Mouse (Mus musculus): ENCODE results near the gene Chpt1. TPM values are rescaled to one million over a fixed set of nuclear protein-coding genes. Genes with fewer than 3 reads are reported as not detected.
"Not testable (repeated sequence)": the region's sequence is repeated elsewhere in the genome, so short reads cannot be mapped to it uniquely, and the experiment has no call there.

Gene Chpt1
- polyA plus RNA-seq (2012; rRNA removed) = 25.9 and 29.0 TPM in 2 replicates

DNA sequence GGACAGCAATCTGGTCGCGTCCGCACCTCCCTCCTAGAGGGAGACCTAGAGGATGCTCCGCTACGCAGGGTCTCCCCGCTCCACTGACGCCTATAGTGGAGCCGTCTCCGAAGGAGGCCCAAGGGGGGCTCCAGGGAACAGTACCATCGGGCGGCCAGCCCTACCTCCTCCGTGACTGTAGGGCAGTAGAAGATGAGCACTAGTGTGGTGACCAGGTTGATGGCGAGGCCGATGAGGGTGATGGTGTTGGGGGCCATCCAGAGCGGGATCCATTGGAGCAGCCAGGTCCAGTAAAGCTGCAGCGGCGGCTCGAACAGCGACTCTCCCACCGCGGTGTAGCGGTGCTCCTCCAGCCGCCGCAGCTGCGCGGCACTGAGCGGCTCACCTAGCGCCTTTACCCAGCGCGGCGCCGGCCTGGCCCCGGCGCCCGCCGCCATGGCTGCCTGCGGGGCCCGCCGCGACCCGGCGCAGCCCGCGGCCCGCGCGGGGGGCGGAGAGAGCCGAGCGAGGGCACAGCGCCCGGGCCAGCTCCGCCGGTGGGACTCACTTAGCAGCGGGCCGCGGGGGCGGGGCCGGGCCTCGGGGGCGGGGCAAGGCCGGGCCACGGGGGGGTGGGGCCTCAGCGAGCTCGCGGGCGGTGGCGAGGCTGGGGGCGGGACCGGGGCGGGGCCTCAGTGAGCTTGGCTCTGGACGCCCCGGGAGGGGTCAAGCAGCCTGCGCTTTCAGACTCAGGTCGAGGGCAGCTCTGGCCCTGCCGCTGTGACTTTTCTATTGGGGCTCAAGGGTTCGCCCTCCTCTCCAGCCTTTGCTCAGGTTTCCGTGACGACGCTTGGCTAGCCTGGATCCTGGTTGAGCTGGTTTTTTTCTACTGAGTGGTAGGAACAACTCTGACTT is at the start of gene Chpt1:
TSS of gene Chpt1 (minus strand) at position 653 of the 894 bp plus-strand sequence.
- peak; percentile 41 to 73 for DNase-seq (ENCODE audit: extremely low spot score in 1 of 2, low spot score in 1 of 2)

GRCm38 (mm10) chr10:88552738-88553137 is 48.9 kb upstream of the Chpt1 start:
- DNase-seq (ENCODE audit: extremely low spot score in 1 of 2, low spot score in 1 of 2) = no peak

- no peak for DNase-seq (ENCODE audit: extremely low spot score in 1 of 2, low spot score in 1 of 2)
Measured at GRCm38 (mm10) chr10:88550225-88550624, 46.4 kb upstream of the Chpt1 start.

DNA sequence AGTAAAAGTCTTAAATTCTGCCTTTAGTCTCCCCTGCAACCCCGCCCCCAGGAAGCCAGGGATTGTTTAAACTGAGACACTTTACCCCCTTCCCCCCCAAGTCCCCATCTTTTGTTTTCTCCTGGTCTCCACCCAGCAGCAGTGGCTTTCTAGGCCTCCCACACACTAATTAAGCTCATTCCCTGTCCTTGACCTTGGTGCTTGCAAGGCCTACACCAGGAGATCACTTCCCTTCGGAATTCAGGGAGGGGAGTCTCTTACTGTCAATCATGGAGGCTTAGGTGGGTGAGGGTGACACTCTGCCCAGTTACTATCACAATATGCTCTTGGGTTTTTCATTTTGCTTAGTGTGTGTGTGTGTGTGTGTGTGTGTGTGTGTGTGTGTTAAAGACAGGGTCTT is 43.8 kb upstream of the Chpt1 start:
- DNase-seq (ENCODE audit: extremely low spot score in 1 of 2, low spot score in 1 of 2) = no peak

DNA sequence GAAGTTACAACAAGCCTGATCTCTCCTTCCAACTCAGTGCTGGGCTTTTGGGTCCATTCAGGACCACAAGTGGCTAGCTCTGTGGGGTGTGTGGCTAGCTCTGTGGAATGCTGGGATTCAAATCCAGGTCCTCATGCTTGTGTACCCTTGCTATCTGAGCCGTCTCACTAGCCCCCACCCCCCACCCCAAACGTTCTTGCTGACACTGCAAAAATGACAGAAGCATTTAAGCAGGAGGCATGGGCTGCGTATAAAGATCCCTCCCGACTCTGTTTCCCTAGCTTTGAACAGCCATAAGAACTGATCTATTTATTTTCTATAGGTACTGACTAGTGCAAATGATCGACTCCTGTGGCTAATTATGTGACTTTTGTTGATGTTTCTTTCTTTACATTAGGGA is 26.8 kb upstream of the Chpt1 start:
- no peak for DNase-seq (ENCODE audit: extremely low spot score in 1 of 2, low spot score in 1 of 2)

DNA sequence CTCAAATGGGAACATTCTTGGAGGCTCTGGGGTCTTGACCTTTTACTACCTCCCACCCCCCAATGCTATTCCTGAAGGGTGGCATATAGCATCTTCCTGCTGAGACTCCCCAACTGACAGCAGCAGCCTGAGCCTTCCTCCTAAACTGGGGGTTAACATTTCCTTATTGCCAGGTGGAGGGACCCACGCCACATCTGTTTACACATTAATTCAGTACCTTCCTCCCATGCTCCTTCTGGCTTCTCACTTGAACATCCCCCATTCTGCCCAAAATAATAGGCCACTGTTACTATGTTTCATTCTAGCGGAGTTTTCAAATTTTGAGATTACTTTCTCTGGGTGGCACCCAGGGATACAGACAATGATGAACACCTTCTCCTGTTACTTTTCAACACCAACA is 20.1 kb upstream of the Chpt1 start:
- peak in 1 of 2 experiments; percentile 47 for DNase-seq (ENCODE audit: extremely low spot score in 1 of 2, low spot score in 1 of 2)

GRCm38 (mm10) chr10:88523212-88523611 is 19.3 kb upstream of the Chpt1 start:
- no peak for DNase-seq (ENCODE audit: extremely low spot score in 1 of 2, low spot score in 1 of 2)

DNA sequence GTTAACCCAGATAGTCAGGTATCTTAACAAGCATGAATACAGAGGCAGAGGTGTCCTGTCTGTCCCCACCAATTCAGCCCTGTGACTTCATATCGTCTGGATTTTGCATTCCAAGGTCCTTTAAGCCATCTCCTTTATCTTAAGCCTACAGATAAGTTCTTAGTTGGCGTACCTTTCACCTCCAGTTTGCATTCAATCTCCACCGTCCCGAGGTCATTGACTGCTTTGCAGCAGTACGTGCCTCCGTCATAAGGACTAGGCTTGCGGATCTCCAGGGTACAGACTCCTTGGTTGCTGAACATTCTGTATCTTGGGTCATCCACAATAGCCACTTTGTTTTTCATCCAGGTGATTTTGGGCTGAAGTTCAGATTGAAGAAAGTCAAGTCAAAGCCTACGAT is 18.9 kb upstream of the Chpt1 start:
- no peak for DNase-seq (ENCODE audit: extremely low spot score in 1 of 2, low spot score in 1 of 2)

GRCm38 (mm10) chr10:88515049-88515448 is 11.2 kb upstream of the Chpt1 start:
- DNase-seq (ENCODE audit: extremely low spot score in 1 of 2, low spot score in 1 of 2) = not testable (repeated sequence)

DNA sequence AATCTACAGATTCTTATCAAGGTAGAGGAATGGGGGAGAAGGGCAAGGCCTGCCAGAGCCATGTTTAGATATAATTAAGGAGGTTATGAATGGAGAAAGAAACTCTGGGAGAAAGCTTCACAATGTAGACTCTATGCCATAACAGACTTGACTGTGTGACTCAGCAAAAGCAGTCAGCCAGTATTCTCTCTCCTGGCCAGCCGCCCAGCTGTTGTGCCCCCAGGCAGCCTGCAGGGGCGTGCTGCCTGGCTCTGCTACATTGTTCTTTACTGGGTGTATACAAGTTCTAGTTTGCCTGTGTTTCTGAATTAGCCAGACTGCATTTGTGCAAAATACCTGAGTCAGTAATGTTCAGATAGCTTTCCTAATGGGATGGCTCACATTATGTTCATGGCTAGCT is 10.6 kb upstream of the Chpt1 start:
- peak; percentile 12 to 59 for DNase-seq (ENCODE audit: extremely low spot score in 1 of 2, low spot score in 1 of 2)

- DNase-seq (ENCODE audit: extremely low spot score in 1 of 2, low spot score in 1 of 2) = no peak
Measured at GRCm38 (mm10) chr10:88513574-88514135, 9.8 kb upstream of the Chpt1 start.

- DNase-seq (ENCODE audit: extremely low spot score in 1 of 2, low spot score in 1 of 2) = no peak
Measured at GRCm38 (mm10) chr10:88511355-88511754, 7.5 kb upstream of the Chpt1 start.

DNA sequence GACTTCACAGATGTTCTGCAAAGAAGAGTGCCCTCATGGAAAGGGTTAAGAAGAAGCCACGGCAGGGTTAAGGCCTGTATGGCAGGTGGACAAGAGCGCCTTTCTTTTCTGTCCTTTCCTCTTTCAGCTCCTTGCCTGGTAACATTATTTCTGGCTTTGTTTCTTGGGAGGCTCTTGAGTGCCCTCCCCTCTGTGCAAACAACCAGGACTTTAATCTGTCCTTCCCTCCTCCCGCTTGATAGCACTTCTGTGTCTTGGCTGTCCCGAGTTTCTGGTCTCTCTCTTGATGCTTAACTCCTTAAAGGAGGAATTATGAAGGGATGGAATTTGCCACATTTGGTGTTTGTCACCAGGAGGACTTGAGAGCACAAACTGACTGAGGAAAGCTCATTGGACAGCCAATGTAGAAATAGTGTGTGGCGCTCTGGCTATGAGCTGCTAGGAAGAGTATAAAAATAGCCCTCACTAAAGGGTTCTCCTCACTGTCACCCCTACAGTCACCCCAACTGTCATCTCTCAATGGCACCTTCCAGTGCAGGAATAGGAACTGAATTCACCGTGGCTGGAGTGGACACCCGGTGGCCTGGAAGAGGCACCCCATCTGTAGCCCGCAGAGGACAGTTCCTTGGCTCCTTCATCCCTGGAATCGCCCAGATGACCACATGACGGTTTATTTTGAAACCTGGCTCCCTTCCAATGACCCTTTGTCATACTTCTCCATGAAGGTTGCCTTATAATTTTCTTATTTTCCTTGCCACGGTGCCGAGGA is 6.8 kb upstream of the Chpt1 start:
- no peak for DNase-seq (ENCODE audit: extremely low spot score in 1 of 2, low spot score in 1 of 2)

- DNase-seq (ENCODE audit: extremely low spot score in 1 of 2, low spot score in 1 of 2) = no peak
Measured at GRCm38 (mm10) chr10:88507691-88508143, 3.8 kb upstream of the Chpt1 start.

DNA sequence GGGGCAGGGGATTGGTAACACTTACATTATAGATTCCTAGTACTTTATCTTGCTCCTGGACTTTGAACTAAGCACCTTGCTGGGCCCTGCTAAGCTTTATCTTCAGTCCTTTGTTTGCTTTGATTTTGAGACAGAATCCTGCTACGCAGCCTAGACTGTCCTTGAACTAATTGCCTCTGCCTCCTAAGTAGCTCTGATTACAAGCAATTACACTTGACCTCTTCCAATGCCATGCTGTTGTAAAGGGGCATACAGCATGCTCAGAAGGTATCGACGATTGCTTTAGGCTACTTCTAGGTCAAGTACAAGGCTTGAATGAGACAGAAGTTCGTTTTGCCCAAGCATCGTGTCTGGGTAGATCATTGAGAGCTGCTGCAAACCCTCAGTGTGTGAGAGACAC is 1.4 kb upstream of the Chpt1 start:
- no peak for DNase-seq (ENCODE audit: extremely low spot score in 1 of 2, low spot score in 1 of 2)

DNA sequence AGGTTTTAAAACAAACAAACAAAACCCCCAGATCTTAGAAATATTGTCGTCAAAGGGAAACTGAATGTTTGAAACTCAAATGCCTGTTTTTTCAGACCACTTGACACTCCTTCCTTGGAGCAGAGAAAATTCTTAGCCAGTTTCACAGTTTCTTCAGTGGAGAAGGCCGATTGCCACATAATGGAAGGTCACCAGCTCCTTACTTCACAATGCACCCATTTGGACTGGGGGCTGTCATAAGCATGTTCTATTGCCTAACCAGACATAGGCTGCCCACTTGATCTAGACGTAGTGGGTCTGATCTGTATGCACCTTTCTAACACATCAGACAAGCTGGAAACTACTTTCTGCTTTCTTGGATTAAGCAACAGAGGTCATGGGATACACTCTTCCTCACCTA is 608 bp upstream of the Chpt1 start:
- DNase-seq (ENCODE audit: extremely low spot score in 1 of 2, low spot score in 1 of 2) = no peak

- no peak for DNase-seq (ENCODE audit: extremely low spot score in 1 of 2, low spot score in 1 of 2)
Measured at GRCm38 (mm10) chr10:88502919-88503318, 954 bp downstream of the Chpt1 start.

DNA sequence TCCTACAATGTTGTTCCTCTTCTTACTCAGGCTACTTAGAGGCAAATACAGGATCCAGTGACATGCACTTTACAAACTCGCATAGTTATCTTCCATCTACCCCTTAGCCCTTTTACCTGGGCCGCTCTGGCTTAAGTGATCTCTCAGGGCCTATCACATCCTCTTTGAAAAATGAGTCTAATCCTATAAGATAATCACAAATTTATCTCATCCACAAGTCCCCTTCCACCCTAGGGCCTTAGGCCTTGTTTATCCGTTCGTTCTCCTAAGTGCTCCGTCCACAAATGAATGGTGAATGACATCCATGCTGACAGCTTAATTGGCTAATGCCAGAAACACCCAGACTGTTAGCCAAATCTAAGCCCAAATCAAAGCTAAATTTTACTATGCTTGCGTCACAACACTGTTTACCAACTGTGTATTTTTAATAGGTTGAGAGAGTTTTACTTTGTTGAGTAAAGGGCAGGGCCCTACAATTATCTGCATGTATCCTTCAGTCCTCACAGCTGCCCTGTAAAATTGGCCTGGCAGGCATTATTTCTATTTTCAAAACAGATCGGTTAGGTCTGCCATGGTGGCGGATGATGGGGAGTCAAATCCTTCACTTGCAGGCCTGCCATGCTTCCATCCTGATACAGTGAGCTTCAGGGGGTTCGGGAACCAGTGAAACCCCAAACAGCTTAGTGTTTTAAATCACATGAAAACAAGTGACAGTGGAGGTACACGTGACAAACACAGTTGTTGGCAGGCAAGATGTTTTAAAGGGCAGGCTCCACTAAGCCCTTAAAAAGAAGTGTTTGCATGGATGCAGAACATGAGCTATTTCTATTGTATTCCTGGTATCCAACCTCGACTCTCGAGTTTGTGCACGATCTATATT is 1.7 kb downstream of the Chpt1 start:
- peak in 1 of 2 experiments; percentile 36 for DNase-seq (ENCODE audit: extremely low spot score in 1 of 2, low spot score in 1 of 2)

DNA sequence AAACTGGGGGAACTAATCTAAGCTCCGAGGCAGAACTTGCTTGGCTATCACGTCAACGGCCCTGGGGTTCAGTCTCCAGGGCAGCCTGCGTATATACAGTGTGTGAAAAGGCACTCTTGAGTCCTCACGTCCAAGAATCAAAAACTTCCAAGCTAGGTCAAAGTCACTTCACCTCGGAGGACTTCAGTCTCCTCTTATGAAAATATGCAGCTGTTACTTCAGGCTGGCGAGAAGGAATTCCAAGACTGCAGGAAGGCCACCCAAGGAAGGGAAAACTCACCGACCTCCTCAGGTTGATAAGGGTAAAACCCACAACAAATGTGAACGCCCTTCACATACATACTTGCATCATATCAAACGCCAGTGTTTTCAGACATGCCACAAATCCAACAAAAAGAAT is 2.5 kb downstream of the Chpt1 start:
- DNase-seq (ENCODE audit: extremely low spot score in 1 of 2, low spot score in 1 of 2) = no peak

DNA sequence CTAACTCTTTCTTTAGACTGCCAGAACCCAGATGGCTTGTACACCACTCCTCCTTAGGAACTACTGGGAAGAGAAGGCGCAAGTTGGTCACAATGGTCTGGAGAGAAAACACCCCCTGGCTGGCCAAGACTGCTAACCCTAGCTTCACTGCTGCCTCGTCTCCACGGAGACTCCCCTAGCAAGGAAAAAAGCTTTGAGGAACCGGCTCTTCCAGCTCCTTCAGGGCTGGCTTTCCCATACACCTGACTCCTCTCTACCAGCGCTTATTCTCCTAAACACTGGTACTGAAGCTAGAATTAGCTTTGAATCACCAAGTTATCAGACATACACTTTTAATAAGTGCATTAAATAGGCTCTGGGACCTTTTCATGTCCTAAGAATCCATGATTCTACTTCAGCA is 3.9 kb downstream of the Chpt1 start:
- no peak for DNase-seq (ENCODE audit: extremely low spot score in 1 of 2, low spot score in 1 of 2)

All from frontal cortex, adult 2 months (tissue).